Mouse (Mus musculus) gastrocnemius, postnatal 10 days (tissue): ENCODE data around the gene Nt5dc3. TPM values are rescaled to one million over a fixed set of nuclear protein-coding genes. Genes with fewer than 3 reads are reported as not detected.

ENCODE experiments used
- DNase-seq: peaks from one replicate; pipeline ENCODE4 v3.0.0; 2021; ENCODE audit warnings: mixed read lengths
- long read RNA-seq, 2 experiments: library from polyadenylated mRNA; stranded (forward); transcript quantifications; one replicate each; pipeline ENCODE4 v2.0.0; 2021
- total RNA-seq, 2 experiments: library from RNA; stranded (reverse); gene quantifications; 2 replicates each; pipeline ENCODE4 v1.2.3; 2021

Nt5dc3 gene
- 10 to 100 TPM; 19.0 to 25.8 TPM for total RNA-seq
- long read RNA-seq, experiment 1, full-length matches to known transcripts: 1 of 7 reads
- long read RNA-seq, experiment 1, partial matches to known transcripts: 0 of 7 reads
- long read RNA-seq, experiment 1, other reads (novel, unspliced or antisense): 6 of 7 reads
- long read RNA-seq, experiment 2, full-length matches to known transcripts: 3 of 12 reads
- long read RNA-seq, experiment 2, partial matches to known transcripts: 1 of 12 reads
- long read RNA-seq, experiment 2, other reads (novel, unspliced or antisense): 8 of 12 reads

GRCm38 (mm10) chr10:86778398-86779116, at the start of gene Nt5dc3:
TSS of gene Nt5dc3 (plus strand) at chr10:86779005.
- peak; percentile 93 for DNase-seq

- peak; percentile 85 for DNase-seq
These were observed 47.8 kb upstream of the Nt5dc3 start for GRCm38 (mm10) chr10:86730823-86731499.

- DNase-seq: no peak
These were observed 47.3 kb upstream of the Nt5dc3 start for GRCm38 (mm10) chr10:86731500-86731863.

- DNase-seq: no peak
These were observed 43.8 kb upstream of the Nt5dc3 start for GRCm38 (mm10) chr10:86735036-86735435.

GRCm38 (mm10) chr10:86742918-86743317, 35.9 kb upstream of the Nt5dc3 start:
- DNase-seq: no peak

GRCm38 (mm10) chr10:86744306-86744705, 34.5 kb upstream of the Nt5dc3 start:
- no peak for DNase-seq

GRCm38 (mm10) chr10:86755816-86756502, 22.8 kb upstream of the Nt5dc3 start:
- no peak for DNase-seq

- DNase-seq: no peak
These were observed 21.1 kb upstream of the Nt5dc3 start for GRCm38 (mm10) chr10:86757724-86758123.

GRCm38 (mm10) chr10:86758211-86758610, 20.6 kb upstream of the Nt5dc3 start:
- DNase-seq: no peak

- DNase-seq: no peak
These were observed 17.6 kb upstream of the Nt5dc3 start for GRCm38 (mm10) chr10:86761236-86761635.

GRCm38 (mm10) chr10:86761722-86762383, 17.0 kb upstream of the Nt5dc3 start:
- no peak for DNase-seq

- DNase-seq: no peak
These were observed 16.4 kb upstream of the Nt5dc3 start for GRCm38 (mm10) chr10:86762384-86762730.

- no peak for DNase-seq
These were observed 15.1 kb upstream of the Nt5dc3 start, which contains the start of gene Gm49358 for GRCm38 (mm10) chr10:86763672-86764071. TSS of gene Gm49358 (plus strand) at chr10:86763972.

- DNase-seq: no peak
These were observed 13.3 kb upstream of the Nt5dc3 start for GRCm38 (mm10) chr10:86765344-86765966.

- no peak for DNase-seq
These were observed 9.6 kb upstream of the Nt5dc3 start for GRCm38 (mm10) chr10:86769216-86769615.

GRCm38 (mm10) chr10:86769797-86770196, 9.0 kb upstream of the Nt5dc3 start:
- DNase-seq: no peak

- no peak for DNase-seq
These were observed 7.1 kb upstream of the Nt5dc3 start for GRCm38 (mm10) chr10:86771701-86772100.

GRCm38 (mm10) chr10:86772231-86772631, 6.6 kb upstream of the Nt5dc3 start:
- no peak for DNase-seq

GRCm38 (mm10) chr10:86773360-86773759, 5.4 kb upstream of the Nt5dc3 start:
- DNase-seq: no peak

- no peak for DNase-seq
These were observed 2.5 kb upstream of the Nt5dc3 start for GRCm38 (mm10) chr10:86776281-86776680.

- DNase-seq: no peak
These were observed 1.0 kb upstream of the Nt5dc3 start for GRCm38 (mm10) chr10:86777614-86778319.
